Mouse (Mus musculus): ENCODE measurements around the gene Rab11fip5.
A peak's percentile ranks its signal among the peaks of the same experiment; 100 is the strongest.

Gene Rab11fip5

GRCm38 (mm10) chr6:85314064-85314798 lies 60.2 kb downstream of the Rab11fip5 start:
- no peak for DNase-seq (ENCODE audit: low spot score)

GRCm38 (mm10) chr6:85307894-85308293 lies 66.5 kb downstream of the Rab11fip5 start:
- DNase-seq (ENCODE audit: low spot score) = no peak

GRCm38 (mm10) chr6:85306375-85306774 lies 68.1 kb downstream of the Rab11fip5 start:
- DNase-seq (ENCODE audit: low spot score) = no peak

- DNase-seq (ENCODE audit: low spot score) = no peak
Measured at GRCm38 (mm10) chr6:85305826-85306225, 68.6 kb downstream of the Rab11fip5 start.

- DNase-seq (ENCODE audit: low spot score) = no peak
Measured at GRCm38 (mm10) chr6:85304966-85305365, 69.5 kb downstream of the Rab11fip5 start.

- DNase-seq (ENCODE audit: low spot score) = no peak
Measured at GRCm38 (mm10) chr6:85302326-85303055, 71.9 kb downstream of the Rab11fip5 start.

- DNase-seq (ENCODE audit: low spot score) = no peak
Measured at GRCm38 (mm10) chr6:85295384-85296167, 78.9 kb downstream of the Rab11fip5 start.

GRCm38 (mm10) chr6:85294004-85294379 lies 80.4 kb downstream of the Rab11fip5 start:
- no peak for DNase-seq (ENCODE audit: low spot score)

- DNase-seq (ENCODE audit: low spot score) = peak; percentile 28
Measured at GRCm38 (mm10) chr6:85293255-85294003, 81.0 kb downstream of the Rab11fip5 start.

- no peak for DNase-seq (ENCODE audit: low spot score)
Measured at GRCm38 (mm10) chr6:85290869-85291824, 83.3 kb downstream of the Rab11fip5 start.

- no peak for DNase-seq (ENCODE audit: low spot score)
Measured at GRCm38 (mm10) chr6:85288193-85288857, 86.1 kb downstream of the Rab11fip5 start.

- DNase-seq (ENCODE audit: low spot score) = no peak
Measured at GRCm38 (mm10) chr6:85286283-85287047, 88.0 kb downstream of the Rab11fip5 start.

Data from embryo, embryonic 10 days (tissue).